Mouse (Mus musculus) heart, adult 2 months (tissue): ENCODE data around the gene BC107364.
"Not testable (repeated sequence)": the region's sequence is repeated elsewhere in the genome, so short reads cannot be mapped to it uniquely, and the experiment has no call there.

ENCODE experiments used
- CTCF ChIP-seq: fragments of 200-600 bp; IDR thresholded peaks from 2 replicates; pipeline ENCODE4 v1.8.1; 2022; ENCODE audit warnings: antibody characterized with exemption, mild to moderate bottlenecking, moderate library complexity
- POLR2A ChIP-seq: fragments of 200-500 bp; IDR thresholded peaks from 2 replicates; pipeline ENCODE4 v1.6.1; 2011; ENCODE audit warnings: mild to moderate bottlenecking, low read depth, low read length, control low read depth; ENCODE audit not compliant: insufficient read depth

DNA sequence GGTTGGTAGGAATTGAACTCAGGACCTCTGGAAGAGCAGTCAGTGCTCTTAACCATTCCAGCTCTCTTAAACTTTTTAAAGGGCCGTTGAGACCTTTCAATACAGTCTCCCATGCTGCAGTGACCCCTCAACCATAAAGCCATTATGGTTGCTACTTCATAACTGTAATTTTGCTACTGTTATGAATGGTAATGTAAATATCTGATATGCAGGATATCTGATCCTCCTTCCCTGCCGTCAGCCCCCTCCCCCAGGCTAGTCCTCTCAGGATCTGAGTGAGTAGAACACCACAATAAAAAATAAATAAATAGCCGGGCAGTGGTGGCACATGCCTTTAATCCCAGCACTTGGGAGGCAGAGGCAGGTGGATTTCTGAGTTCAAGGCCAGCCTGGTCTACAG, 21.4 kb upstream of the BC107364 start:
- TF ChIP-seq POLR2A, CTCF: not testable (repeated sequence)
